Mouse (Mus musculus) thymus, postnatal 10 days (tissue): ENCODE measurements at regions not wholly inside any gene's neighbourhood (a gene's known extent, or its start where the extent isn't known, plus 50 kb on each side); places are given as distances from the start of the nearest gene placed in this dataset.

Source experiments
- DNase-seq, 2 experiments: peaks; one replicate each; pipeline ENCODE4 v3.0.0; 2021; ENCODE audit warnings: low spot score in 2 of 2

DNA sequence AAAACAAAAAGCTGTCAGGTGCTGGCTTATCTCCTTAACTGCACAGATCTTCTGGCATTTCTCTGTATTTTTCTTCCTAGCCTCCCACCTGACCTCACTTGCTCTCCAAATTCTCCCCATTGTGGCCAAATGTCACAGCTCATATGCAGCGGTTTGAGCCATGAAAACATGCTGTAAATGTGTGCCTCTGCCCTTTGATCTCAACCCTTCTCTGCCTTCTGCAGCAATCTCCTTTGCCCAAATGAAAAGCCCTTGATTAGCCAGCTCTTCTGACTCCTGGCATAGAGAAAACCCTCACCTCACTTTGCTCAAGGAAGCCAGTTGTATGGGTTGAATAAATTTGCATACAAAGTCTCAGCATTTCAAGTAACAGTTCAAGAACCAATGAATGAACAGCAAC lies 546.1 kb upstream of the Mgmt start:
- DNase-seq = no peak

DNA sequence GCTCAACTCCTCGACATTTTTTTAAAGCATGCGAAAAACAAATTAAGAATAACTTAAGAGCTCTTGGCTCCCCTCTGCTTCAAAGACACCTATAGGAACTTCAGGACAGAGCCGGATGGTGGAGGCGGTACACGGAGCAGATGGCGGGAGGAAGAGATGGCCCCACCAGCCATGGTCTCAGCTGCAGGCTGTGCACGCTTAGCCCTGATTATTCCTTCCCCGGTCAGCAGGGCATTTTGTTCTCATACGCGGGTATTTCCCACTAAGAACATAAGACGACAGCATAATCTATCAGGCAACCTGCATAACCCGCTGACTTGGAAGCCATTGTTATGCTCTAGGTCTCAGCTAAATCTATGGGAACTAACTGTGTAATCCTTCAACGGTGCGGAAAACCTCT lies 544.8 kb upstream of the Mgmt start:
- no peak for DNase-seq

- no peak for DNase-seq
Measured at GRCm38 (mm10) chr7:136357011-136357410, 537.4 kb upstream of the Mgmt start.

DNA sequence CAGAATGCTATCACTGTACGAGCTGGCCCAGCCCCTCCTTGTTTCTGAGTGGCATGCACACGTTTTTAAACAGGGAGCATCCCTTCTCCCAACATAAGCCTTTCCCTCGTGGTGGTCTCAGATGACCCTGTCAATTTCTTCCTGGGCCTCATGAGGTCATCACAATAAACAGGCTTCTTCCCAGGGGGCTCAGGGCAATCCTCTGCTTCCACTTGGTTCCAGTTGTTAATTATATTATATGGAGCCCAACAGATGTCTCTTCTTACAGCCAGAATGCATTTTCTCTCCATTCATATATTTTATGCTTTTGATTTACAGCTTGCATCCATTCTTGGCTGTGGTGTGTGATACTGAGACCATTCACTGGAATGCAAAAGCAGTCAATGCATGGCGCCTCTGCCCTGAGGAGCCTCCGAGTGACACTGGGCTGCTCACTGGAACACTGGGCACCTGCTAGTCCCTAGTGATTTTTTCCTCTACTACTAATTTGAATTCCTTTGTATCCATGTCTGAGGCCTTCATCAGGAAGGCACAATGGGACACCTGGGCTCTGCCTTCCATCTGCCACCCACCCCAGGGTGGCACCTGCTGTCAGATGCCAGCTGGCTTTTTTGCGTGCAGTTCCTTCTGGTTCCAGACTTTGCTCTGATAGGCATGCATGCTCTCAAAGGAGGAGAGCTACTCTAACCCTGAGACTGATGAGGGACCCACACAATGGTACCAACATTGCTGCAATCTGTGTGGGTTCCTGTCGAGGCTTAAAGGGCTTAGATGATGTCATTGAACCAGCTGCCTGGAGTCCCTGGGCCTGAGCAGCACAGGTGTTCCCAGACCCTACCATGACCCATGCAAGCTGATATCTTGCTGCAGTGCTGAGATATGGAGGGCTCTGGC lies 528.8 kb upstream of the Mgmt start:
- no peak for DNase-seq

DNA sequence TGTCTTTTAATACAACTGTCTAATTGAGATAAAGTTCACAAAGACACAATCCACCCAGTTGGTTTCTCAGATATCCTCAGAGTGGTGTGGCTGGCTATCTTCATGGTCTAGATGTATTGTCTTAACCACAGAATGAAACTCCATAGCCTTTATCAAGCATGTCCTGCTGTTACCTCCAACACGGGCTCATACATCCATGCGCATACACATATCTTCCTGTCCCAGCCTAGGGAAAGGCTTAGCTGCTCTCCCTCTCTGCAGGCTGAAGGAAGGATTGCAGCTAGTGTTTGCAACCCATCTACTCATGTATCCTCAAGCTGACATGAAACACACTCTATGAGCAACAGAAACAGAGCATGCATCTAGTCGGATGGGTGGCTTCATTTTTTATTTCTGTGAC lies 517.2 kb upstream of the Mgmt start:
- DNase-seq = no peak

DNA sequence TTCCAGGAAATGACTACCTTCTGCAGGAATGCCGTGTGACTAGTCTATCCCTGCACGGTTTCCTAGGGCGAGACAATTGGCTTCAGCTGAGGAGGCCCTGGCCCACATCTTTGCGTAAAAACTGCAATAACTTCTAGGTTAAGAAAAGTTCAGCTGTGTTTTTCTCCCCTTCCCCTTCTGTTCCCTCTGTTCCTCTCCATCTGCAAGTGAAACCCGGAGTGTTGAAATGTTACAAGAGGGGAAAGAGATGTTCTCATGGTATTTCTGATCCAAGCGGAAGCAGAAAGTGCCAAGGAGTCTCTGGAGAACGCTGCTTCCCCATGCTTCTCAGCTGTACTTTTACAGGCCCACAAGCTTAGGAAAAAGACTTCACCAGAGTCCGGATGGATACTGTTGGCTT lies 516.7 kb upstream of the Mgmt start:
- no peak for DNase-seq

- DNase-seq = no peak
Measured at GRCm38 (mm10) chr7:136378321-136378720, 516.1 kb upstream of the Mgmt start.

GRCm38 (mm10) chr7:136379319-136379718 lies 515.1 kb upstream of the Mgmt start:
- DNase-seq = no peak

DNA sequence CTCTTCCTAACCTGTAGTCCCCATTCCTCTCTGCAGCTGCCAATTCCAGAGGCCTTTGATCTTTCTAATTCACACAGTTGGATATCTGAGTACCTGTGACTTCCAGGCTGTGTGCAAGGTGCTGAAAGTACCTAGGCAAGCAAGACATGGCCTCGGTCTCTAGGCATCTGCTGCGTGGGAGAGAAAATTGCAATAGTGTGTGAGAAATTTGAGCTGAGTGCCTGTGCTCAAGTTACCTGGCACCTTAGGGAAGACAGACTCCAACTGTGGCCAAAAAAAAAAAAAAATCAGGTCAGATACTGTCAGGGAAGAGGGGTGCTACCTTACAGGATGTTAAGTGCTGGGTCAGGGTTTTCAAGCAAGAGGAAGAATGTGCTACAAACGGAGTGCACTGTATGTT lies 514.7 kb upstream of the Mgmt start:
- no peak for DNase-seq

- no peak for DNase-seq
Measured at GRCm38 (mm10) chr7:136383296-136383695, 511.1 kb upstream of the Mgmt start.

GRCm38 (mm10) chr7:136387736-136388135 lies 506.7 kb upstream of the Mgmt start:
- no peak for DNase-seq

GRCm38 (mm10) chr7:136390066-136390465 lies 504.3 kb upstream of the Mgmt start:
- DNase-seq = no peak

DNA sequence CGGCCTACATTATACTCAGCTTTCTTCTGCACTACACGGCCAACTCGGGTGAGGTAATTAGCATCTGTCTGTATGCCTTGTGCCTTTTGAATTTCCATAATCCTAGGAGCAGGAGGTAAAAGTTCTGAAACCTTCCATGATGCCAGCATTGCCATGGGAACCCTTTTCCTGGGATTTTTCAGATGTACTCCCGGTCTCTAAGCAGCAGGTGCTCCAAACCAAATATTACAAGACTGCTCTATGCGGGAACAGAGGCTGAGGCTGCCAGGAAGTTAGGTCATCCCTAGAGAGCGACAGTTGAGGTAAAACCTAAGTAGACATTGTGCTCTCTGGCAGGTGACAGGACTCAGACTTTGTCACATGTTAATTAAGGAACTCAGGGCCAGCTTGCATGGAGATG lies 501.0 kb upstream of the Mgmt start:
- no peak for DNase-seq

- no peak for DNase-seq
Measured at GRCm38 (mm10) chr7:136395838-136396237, 498.6 kb upstream of the Mgmt start.

DNA sequence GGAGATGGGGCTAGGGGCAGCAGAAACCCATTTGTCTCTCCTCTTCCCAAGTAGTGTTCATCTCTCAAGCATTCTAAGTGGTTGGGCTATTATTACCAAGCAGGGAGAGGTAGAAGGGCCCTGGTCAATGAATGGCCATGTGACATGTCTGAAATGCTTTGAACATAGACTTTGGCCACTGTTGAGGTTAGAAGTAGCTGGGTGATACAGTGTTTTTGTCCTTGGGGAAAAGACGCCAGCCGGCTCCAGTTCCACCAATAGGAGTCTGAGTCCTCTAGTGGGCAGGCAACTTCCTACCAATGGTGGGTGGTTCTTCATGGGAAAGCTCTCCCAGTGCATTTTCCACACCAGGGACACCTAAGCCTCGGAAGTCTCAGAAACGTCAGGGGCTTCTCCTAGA lies 497.3 kb upstream of the Mgmt start:
- no peak for DNase-seq

GRCm38 (mm10) chr7:136402688-136403597 lies 491.5 kb upstream of the Mgmt start:
- DNase-seq = no peak

DNA sequence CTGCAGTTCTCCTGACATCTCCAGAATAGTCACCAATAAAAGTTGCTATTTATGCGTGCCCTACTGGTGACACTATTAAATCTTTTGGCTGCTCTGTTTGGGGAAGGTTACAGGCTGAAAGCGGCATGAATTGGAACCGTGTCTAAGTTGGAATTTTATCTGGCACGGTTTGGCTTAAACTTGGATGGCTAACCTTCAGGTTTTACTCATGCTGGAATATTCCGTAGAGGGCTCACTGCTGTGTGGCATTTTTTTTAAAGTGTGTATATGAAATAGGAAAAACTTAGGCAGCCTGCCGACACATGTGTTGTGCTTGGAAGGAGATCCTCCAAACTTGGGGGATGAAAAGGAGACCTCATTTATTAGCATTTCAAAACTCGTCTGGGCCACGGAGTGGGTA lies 489.0 kb upstream of the Mgmt start:
- no peak for DNase-seq

- DNase-seq = no peak
Measured at GRCm38 (mm10) chr7:136406258-136407100, 487.9 kb upstream of the Mgmt start.

GRCm38 (mm10) chr7:136414808-136415207 lies 479.6 kb upstream of the Mgmt start:
- DNase-seq = no peak

DNA sequence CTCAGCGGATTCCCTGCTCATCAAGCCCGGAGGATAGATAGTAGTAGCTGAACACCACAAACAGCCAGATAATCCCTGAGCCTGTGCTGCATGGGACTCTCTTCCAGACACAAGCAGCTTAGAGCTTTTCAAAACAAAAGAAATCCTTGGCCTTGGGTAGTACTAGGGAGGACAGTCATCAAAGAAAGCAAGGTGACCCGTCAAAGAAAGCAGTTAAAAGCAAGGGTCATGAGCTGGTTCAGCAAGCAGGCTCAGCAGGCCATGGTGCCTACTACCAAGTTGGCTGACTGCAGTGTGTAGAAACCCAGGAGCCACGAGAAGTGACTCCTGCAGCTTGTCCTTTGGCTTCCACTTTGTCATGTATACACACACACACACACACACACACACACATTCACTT lies 477.1 kb upstream of the Mgmt start:
- no peak for DNase-seq

GRCm38 (mm10) chr7:136423846-136424531 lies 470.4 kb upstream of the Mgmt start:
- no peak for DNase-seq
